Mouse (Mus musculus) mature B cell (primary cell): Measurements from ENCODE around the gene 1700029H14Rik.

Experiments used
- in situ Hi-C: fragments of 300-500 bp; cut with MboI; formaldehyde crosslinking; loops from 2 replicates; pipeline ENCODE4 v1.14.3; 2019

The 1700029H14Rik gene

GRCm38 (mm10) chr8:13546421-13546820, 15.8 kb downstream of the 1700029H14Rik start:
- in situ Hi-C loops = no loop called here

- in situ Hi-C loops = no loop called here
These were observed 20.7 kb downstream of the 1700029H14Rik start for GRCm38 (mm10) chr8:13541526-13541925.

- in situ Hi-C loops = no loop called here
These were observed 22.1 kb downstream of the 1700029H14Rik start for GRCm38 (mm10) chr8:13540122-13540521.

- in situ Hi-C loops = no loop called here
These were observed 23.4 kb downstream of the 1700029H14Rik start for GRCm38 (mm10) chr8:13538821-13539220.

GRCm38 (mm10) chr8:13537102-13537501, 25.2 kb downstream of the 1700029H14Rik start:
- in situ Hi-C loops = no loop called here

- in situ Hi-C loops = no loop called here
These were observed 29.1 kb downstream of the 1700029H14Rik start for GRCm38 (mm10) chr8:13533123-13533522.

- in situ Hi-C loops = no loop called here
These were observed 30.6 kb downstream of the 1700029H14Rik start for GRCm38 (mm10) chr8:13531602-13532171.

GRCm38 (mm10) chr8:13530941-13531340, 31.3 kb downstream of the 1700029H14Rik start:
- in situ Hi-C loops = no loop called here

GRCm38 (mm10) chr8:13530401-13530800, 31.9 kb downstream of the 1700029H14Rik start:
- in situ Hi-C loops = no loop called here

- in situ Hi-C loops = no loop called here
These were observed 32.4 kb downstream of the 1700029H14Rik start for GRCm38 (mm10) chr8:13529891-13530316.

- in situ Hi-C loops = no loop called here
These were observed 33.0 kb downstream of the 1700029H14Rik start for GRCm38 (mm10) chr8:13529011-13529840.

- in situ Hi-C loops = no loop called here
These were observed 40.9 kb downstream of the 1700029H14Rik start for GRCm38 (mm10) chr8:13521392-13521791.

GRCm38 (mm10) chr8:13520349-13520748, 41.9 kb downstream of the 1700029H14Rik start:
- in situ Hi-C loops = no loop called here

- in situ Hi-C loops = no loop called here
These were observed 42.8 kb downstream of the 1700029H14Rik start for GRCm38 (mm10) chr8:13519503-13519902.

GRCm38 (mm10) chr8:13517284-13517781, 44.9 kb downstream of the 1700029H14Rik start:
- in situ Hi-C loops = no loop called here

GRCm38 (mm10) chr8:13516728-13517127, 45.5 kb downstream of the 1700029H14Rik start:
- in situ Hi-C loops = no loop called here

GRCm38 (mm10) chr8:13516011-13516442, 46.2 kb downstream of the 1700029H14Rik start:
- in situ Hi-C loops = no loop called here

GRCm38 (mm10) chr8:13513556-13514370, 48.5 kb downstream of the 1700029H14Rik start:
- in situ Hi-C loops = no loop called here

GRCm38 (mm10) chr8:13512677-13513076, 49.6 kb downstream of the 1700029H14Rik start:
- in situ Hi-C loops = no loop called here

- in situ Hi-C loops = no loop called here
These were observed 50.2 kb downstream of the 1700029H14Rik start for GRCm38 (mm10) chr8:13512016-13512415.

GRCm38 (mm10) chr8:13507284-13507937, 54.9 kb downstream of the 1700029H14Rik start:
- in situ Hi-C loops = no loop called here

- in situ Hi-C loops = no loop called here
These were observed 55.4 kb downstream of the 1700029H14Rik start for GRCm38 (mm10) chr8:13506849-13507248.
